Mouse (Mus musculus) layer of hippocampus, adult 2 months (tissue): ENCODE data around the gene Plagl2. TPM values are rescaled to one million over a fixed set of nuclear protein-coding genes. Genes with fewer than 3 reads are reported as not detected.

ENCODE experiments used
- DNase-seq, 2 experiments: peaks; one replicate each; pipeline ENCODE4 v3.0.0; 2022; ENCODE audit warnings: low spot score in 2 of 2
- H3K27ac ChIP-seq: fragments of 200-600 bp; 2 replicates; pipeline ENCODE4 v1.8.1; 2022
- H3K4me3 ChIP-seq: fragments of 200-600 bp; 2 replicates; pipeline ENCODE4 v1.8.1; 2022; ENCODE audit warnings: mild to moderate bottlenecking
- CTCF ChIP-seq: fragments of 200-600 bp; conservative IDR thresholded peaks from 2 replicates; pipeline ENCODE4 v1.8.1; 2022; ENCODE audit warnings: antibody characterized with exemption, mild to moderate bottlenecking, moderate library complexity
- total RNA-seq, 2 experiments: library from RNA; stranded (reverse); gene quantifications; 2 replicates each; pipeline ENCODE4 v1.2.3; 2021

Plagl2 gene
- total RNA-seq, 2 experiments from 2014 or later = 5.5 to 5.8 TPM

GRCm38 (mm10) chr2:153259864-153260674, 18.8 kb upstream of the Plagl2 start:
- TF ChIP-seq CTCF = no peak
- no peak overlapping the region for H3K4me3 ChIP-seq

GRCm38 (mm10) chr2:153259030-153259863, 18.0 kb upstream of the Plagl2 start:
- DNase-seq = no peak
- Histone ChIP-seq H3K27ac (no peak overlapping the region), H3K4me3 (no peak overlapping the region)
- TF ChIP-seq CTCF = no peak

More at GRCm38 (mm10) chr2:153259864-153260674, 18.8 kb upstream of the Plagl2 start:
- no peak for DNase-seq
- no peak overlapping the region for H3K27ac ChIP-seq

- DNase-seq = no peak
- Histone ChIP-seq H3K27ac (no peak overlapping the region), H3K4me3 (no peak overlapping the region)
- no peak for TF ChIP-seq CTCF
Observed at GRCm38 (mm10) chr2:153256604-153257003, 15.4 kb upstream of the Plagl2 start.

GRCm38 (mm10) chr2:153249751-153250150, 8.5 kb upstream of the Plagl2 start:
- Histone ChIP-seq H3K4me3 (no peak overlapping the region), H3K27ac (no peak overlapping the region)
- no peak for DNase-seq
- no peak for TF ChIP-seq CTCF

- TF ChIP-seq CTCF = no peak
- peak overlapping the region; percentile 93; the same call in 1 of the 2 replicates for H3K27ac ChIP-seq
- no peak for DNase-seq
- H3K4me3 ChIP-seq = peak overlapping the region; percentile 89
Observed at GRCm38 (mm10) chr2:153242156-153242555, 930 bp upstream of the Plagl2 start.

GRCm38 (mm10) chr2:153240701-153241235, 458 bp downstream of the Plagl2 start:
- no peak for TF ChIP-seq CTCF
- no peak for DNase-seq
- peak overlapping the region; percentile 93 for H3K27ac ChIP-seq
- peak overlapping the region; percentile 89 for H3K4me3 ChIP-seq

- DNase-seq = no peak
- peak overlapping the region; percentile 93; the same call in 1 of the 2 replicates for H3K27ac ChIP-seq
- TF ChIP-seq CTCF = no peak
Observed at GRCm38 (mm10) chr2:153239860-153240480, 1.3 kb downstream of the Plagl2 start.

GRCm38 (mm10) chr2:153239021-153239859, 2.0 kb downstream of the Plagl2 start:
- no peak for DNase-seq
- Histone ChIP-seq H3K4me3 (peak overlapping the region; percentile 89; the same call in 1 of the 2 replicates), H3K27ac (no peak overlapping the region)
- no peak for TF ChIP-seq CTCF

More at GRCm38 (mm10) chr2:153239860-153240480, 1.3 kb downstream of the Plagl2 start:
- peak overlapping the region; percentile 89 for H3K4me3 ChIP-seq

- DNase-seq = no peak
- no peak for TF ChIP-seq CTCF
- Histone ChIP-seq H3K27ac (no peak overlapping the region), H3K4me3 (no peak overlapping the region)
Observed at GRCm38 (mm10) chr2:153238406-153238805, 2.8 kb downstream of the Plagl2 start.

GRCm38 (mm10) chr2:153237891-153238290, 3.3 kb downstream of the Plagl2 start:
- Histone ChIP-seq H3K27ac (no peak overlapping the region), H3K4me3 (no peak overlapping the region)
- DNase-seq = no peak
- no peak for TF ChIP-seq CTCF

- no peak for TF ChIP-seq CTCF
- DNase-seq = no peak
- Histone ChIP-seq H3K4me3 (no peak overlapping the region), H3K27ac (no peak overlapping the region)
Observed at GRCm38 (mm10) chr2:153237193-153237592, 4.0 kb downstream of the Plagl2 start.

- no peak for DNase-seq
- Histone ChIP-seq H3K27ac (no peak overlapping the region), H3K4me3 (no peak overlapping the region)
- no peak for TF ChIP-seq CTCF
Observed at GRCm38 (mm10) chr2:153228523-153228922, 12.7 kb downstream of the Plagl2 start.
